Mouse (Mus musculus) midbrain, embryonic 13.5 days (tissue): Measurements from ENCODE around the gene Icosl. TPM values are rescaled to one million over a fixed set of nuclear protein-coding genes. Genes with fewer than 3 reads are reported as not detected.

Source experiments
- ATAC-seq: fragments of 200-750 bp; cut with Nextera tagmentation; 2 replicates; pipeline ENCODE4 v1.8.0; 2017; ENCODE audit warnings: mild to moderate bottlenecking, moderate TSS enrichment, moderate library complexity
- H3K27ac ChIP-seq: fragments of 300-500 bp; sonication (generic); 2 replicates; pipeline ENCODE4 v1.5.1; 2015; ENCODE audit warnings: inconsistent platforms, mild to moderate bottlenecking, moderate library complexity
- H3K27me3 ChIP-seq: fragments of 300-500 bp; sonication (generic); 2 replicates; pipeline ENCODE4 v1.6.1; 2015; ENCODE audit warnings: mild to moderate bottlenecking, inconsistent platforms
- H3K36me3 ChIP-seq: fragments of 300-500 bp; sonication (generic); 2 replicates; pipeline ENCODE4 v1.6.1; 2015; ENCODE audit warnings: mild to moderate bottlenecking, inconsistent platforms
- H3K4me1 ChIP-seq: fragments of 300-500 bp; sonication (generic); replicated peaks from 2 replicates; pipeline ENCODE4 v1.6.1; 2015; ENCODE audit warnings: inconsistent platforms
- H3K4me2 ChIP-seq: fragments of 300-500 bp; sonication (generic); replicated peaks from 2 replicates; pipeline ENCODE4 v1.6.1; 2015; ENCODE audit warnings: moderate library complexity, mild to moderate bottlenecking, inconsistent platforms
- H3K4me3 ChIP-seq: fragments of 300-500 bp; sonication (generic); replicated peaks from 2 replicates; pipeline ENCODE4 v1.5.1; 2015; ENCODE audit warnings: mild to moderate bottlenecking, inconsistent platforms
- H3K9ac ChIP-seq: fragments of 300-500 bp; sonication (generic); replicated peaks from 2 replicates; pipeline ENCODE4 v1.6.1; 2015; ENCODE audit warnings: mild to moderate bottlenecking, inconsistent platforms
- H3K9me3 ChIP-seq: fragments of 300-500 bp; sonication (generic); 2 replicates; pipeline ENCODE4 v1.6.1; 2016; ENCODE audit warnings: mild to moderate bottlenecking, inconsistent platforms
- WGBS: fragments of 180-500 bp; shearing (Covaris S2); methylation state at CpG from one replicate; pipeline ENCODE4 v1.1.7; 2015; 5-methylcytosine and 5-hydroxymethylcytosine counted together
- polyA plus RNA-seq: library from polyadenylated mRNA; unstranded; fragments of >200 nt; fragmentation: Nextera tagmentation; extraction: Ambion mirVana; gene quantifications from 2 replicates; pipeline ENCODE4 v1.2.1, GENCODE M21; 2015

Gene Icosl
- polyA plus RNA-seq, 1 experiment from 2014 or later = 0.52 TPM

DNA sequence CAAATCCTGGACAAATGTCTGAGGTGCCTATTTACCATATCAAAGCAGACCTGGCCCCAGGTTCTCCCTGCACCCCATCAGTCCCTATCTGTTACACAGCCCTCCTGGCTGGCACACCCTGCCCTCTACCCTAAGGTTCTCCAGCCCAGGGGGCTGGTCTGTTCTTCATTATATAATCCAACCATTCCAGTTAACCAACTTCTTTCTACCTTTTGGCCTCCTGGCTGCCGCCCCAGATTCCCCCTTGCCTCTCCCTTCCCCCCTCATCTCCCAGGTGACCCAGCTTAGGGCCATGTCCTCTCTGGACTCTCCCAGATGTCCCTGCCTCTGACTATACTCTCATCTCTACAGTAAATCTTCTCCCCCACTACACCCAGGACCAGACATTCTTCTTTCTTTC lies 58.8 kb downstream of the Icosl start:
- no peaks in the 10 kb centered on the region for H3K4me1 ChIP-seq
- no peak for ATAC-seq
- no peak overlapping the region for H3K4me3 ChIP-seq
- 60% methylated on average over 1 of the region's 1 CpGs for WGBS
- H3K4me2 ChIP-seq = no peak overlapping the region
- H3K27me3 ChIP-seq = no peaks in the 10 kb centered on the region
- H3K9ac ChIP-seq = no peak overlapping the region
- H3K36me3 ChIP-seq = no peaks in the 10 kb centered on the region
- no peaks in the 10 kb centered on the region for H3K9me3 ChIP-seq
- no peak overlapping the region for H3K27ac ChIP-seq

DNA sequence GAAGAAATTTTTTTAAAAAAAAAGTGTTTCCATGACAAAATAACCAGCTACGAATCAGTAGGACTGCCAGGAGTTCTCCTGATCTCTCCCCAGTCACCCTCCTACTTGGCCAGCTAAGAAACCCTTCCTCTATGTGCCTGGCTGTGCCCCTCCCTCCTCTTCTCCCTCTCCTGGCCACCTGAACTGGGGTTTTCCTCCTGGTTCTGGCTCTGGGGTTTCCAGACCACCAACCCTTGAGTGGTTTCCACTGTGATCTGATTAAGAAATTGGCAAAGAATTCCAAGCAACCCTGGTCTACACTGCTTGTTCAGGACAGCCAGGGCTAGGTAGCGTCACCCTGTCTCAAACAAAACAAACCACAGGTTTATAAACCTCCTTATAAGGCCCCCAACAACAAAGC lies 59.5 kb downstream of the Icosl start:
- WGBS = 86% methylated on average over 2 of the region's 2 CpGs
- H3K9ac ChIP-seq = no peak overlapping the region
- no peaks in the 10 kb centered on the region for H3K27me3 ChIP-seq

DNA sequence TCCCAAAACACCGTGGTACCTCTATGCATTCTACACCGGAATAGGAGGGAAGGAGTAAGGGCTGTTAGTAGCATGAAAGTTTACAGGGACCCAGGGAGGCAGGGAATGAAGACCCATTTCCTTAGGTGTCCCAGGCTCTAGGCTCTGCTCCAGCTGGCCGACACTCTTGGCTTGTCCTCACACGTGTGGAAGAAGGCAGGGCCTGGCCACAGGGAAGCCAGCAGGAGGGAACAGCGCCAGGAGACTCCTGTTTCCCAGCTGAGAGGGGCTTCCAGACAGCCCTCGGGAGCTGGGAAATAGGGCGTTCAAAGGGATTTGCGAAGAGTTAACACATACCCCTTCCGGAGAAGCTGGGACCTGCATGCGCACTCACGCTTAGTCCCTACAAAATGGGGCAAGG lies 60.3 kb downstream of the Icosl start:
- no peak overlapping the region for H3K27ac ChIP-seq
- no peaks in the 10 kb centered on the region for H3K27me3 ChIP-seq
- no peak overlapping the region for H3K9ac ChIP-seq
- H3K4me3 ChIP-seq = no peak overlapping the region
- WGBS = 55% methylated on average over 11 of the region's 11 CpGs
- H3K4me2 ChIP-seq = no peak overlapping the region
- no peaks in the 10 kb centered on the region for H3K36me3 ChIP-seq
- no peaks in the 10 kb centered on the region for H3K4me1 ChIP-seq
- no peak for ATAC-seq
- H3K9me3 ChIP-seq = no peaks in the 10 kb centered on the region

More for the DNA sequence above, 59.5 kb downstream of the Icosl start:
- no peak overlapping the region for H3K4me2 ChIP-seq
- no peaks in the 10 kb centered on the region for H3K4me1 ChIP-seq
- no peaks in the 10 kb centered on the region for H3K36me3 ChIP-seq
- no peak for ATAC-seq
- no peaks in the 10 kb centered on the region for H3K9me3 ChIP-seq
- H3K27ac ChIP-seq = no peak overlapping the region
- H3K4me3 ChIP-seq = no peak overlapping the region

DNA sequence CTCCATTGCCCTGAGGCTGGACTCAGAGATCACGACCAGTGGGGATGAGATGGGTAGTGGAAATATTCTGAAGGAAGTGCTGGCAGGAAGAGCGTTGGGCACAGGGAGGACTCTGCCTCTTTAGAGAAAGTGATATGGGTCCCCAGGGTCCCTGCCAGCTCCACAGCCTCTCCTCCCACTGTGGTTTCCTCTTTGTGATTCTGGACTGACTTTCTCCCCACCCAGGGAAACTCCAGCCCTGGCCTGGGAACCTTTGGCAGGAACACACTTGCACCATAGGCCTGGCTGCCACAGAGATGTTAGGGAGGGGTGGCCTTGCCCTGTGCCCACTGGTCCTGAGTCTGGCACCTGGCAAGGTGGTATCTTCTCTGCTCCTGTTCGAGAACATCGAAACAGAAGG lies 60.9 kb downstream of the Icosl start:
- no peaks in the 10 kb centered on the region for H3K9me3 ChIP-seq
- no peaks in the 10 kb centered on the region for H3K27me3 ChIP-seq
- no peak overlapping the region for H3K27ac ChIP-seq
- ATAC-seq = no peak
- WGBS = 83% methylated on average over 4 of the region's 4 CpGs
- no peak overlapping the region for H3K4me2 ChIP-seq
- H3K9ac ChIP-seq = no peak overlapping the region
- H3K4me3 ChIP-seq = no peak overlapping the region
- peaks cover 5% of the 10 kb centered on the region for H3K4me1 ChIP-seq
- no peaks in the 10 kb centered on the region for H3K36me3 ChIP-seq

Other genes with a start within 250 kb of the Icosl start
- not detected in 2 replicates for gene Krtap10-4, start 242.2 kb upstream of the Icosl start, polyA plus RNA-seq
- not detected in 2 replicates for gene Krtap10-10, start 233.4 kb upstream of the Icosl start, polyA plus RNA-seq
- gene Gm36176, start 222.5 kb upstream of the Icosl start, polyA plus RNA-seq = not detected in 2 replicates
- gene Gm10318, start 216.4 kb upstream of the Icosl start, polyA plus RNA-seq = not detected in 2 replicates
- not detected in 2 replicates for gene Gm3285, start 207.3 kb upstream of the Icosl start, polyA plus RNA-seq
- gene Lrrc3, start 166.8 kb upstream of the Icosl start, polyA plus RNA-seq = 9.8 and 10.3 TPM in 2 replicates
- gene Trpm2, start 98.7 kb upstream of the Icosl start, polyA plus RNA-seq = 2.7 and 3.3 TPM in 2 replicates
- 32.4 and 36.8 TPM in 2 replicates for gene 1810043G02Rik, start 90.8 kb upstream of the Icosl start, polyA plus RNA-seq
- gene Pfkl, start 59.2 kb upstream of the Icosl start, polyA plus RNA-seq = 96.9 and 106 TPM in 2 replicates
- not detected in 2 replicates for gene Dnmt3l, start 27.4 kb upstream of the Icosl start, polyA plus RNA-seq
- gene Aire, start 25.7 kb upstream of the Icosl start, polyA plus RNA-seq = 0.10 and 0.24 TPM in 2 replicates
- 20.3 and 22.7 TPM in 2 replicates for gene D10Jhu81e, start 100.5 kb downstream of the Icosl start, polyA plus RNA-seq
- 16.8 and 18.1 TPM in 2 replicates for gene Pwp2, start 115.8 kb downstream of the Icosl start, polyA plus RNA-seq
- 21.3 and 26.7 TPM in 2 replicates for gene Trappc10, start 175.3 kb downstream of the Icosl start, polyA plus RNA-seq